Mouse (Mus musculus): ENCODE results near the gene Klf6. TPM values are rescaled to one million over a fixed set of nuclear protein-coding genes. Genes with fewer than 3 reads are reported as not detected.

Klf6 gene
- polyA plus RNA-seq (2015; fragmentation: Nextera tagmentation; extraction: Ambion mirVana): 75.0 and 80.9 TPM in 2 replicates

- Histone ChIP-seq H3K4me3 (peak within 1 kb of the TSS; percentile 69), H3K4me2 (peak within 1 kb of the TSS; percentile 77), H3K36me3 (peaks cover 15% of the 10 kb centered on the region), H3K9ac (peak within 1 kb of the TSS; percentile 93), H3K9me3 (replicated peaks) (no peaks in the 10 kb centered on the region), H3K27me3 (no peaks in the 10 kb centered on the region), H3K4me1 (replicated peaks) (peaks cover 25% of the 10 kb centered on the region), H3K27ac (peak within 1 kb of the TSS; percentile 99)
- WGBS: under 1% methylated on average over 56 of the region's 60 CpGs
- ATAC-seq (replicated peaks; ENCODE audit: insufficient number of reproducible peaks, insufficient read depth, low FRiP score, low read depth): peak; percentile 95
Measured at GRCm38 (mm10) chr13:5861157-5862002, at the start of gene Klf6. Klf6 (plus strand) TSS chr13:5861482.

DNA sequence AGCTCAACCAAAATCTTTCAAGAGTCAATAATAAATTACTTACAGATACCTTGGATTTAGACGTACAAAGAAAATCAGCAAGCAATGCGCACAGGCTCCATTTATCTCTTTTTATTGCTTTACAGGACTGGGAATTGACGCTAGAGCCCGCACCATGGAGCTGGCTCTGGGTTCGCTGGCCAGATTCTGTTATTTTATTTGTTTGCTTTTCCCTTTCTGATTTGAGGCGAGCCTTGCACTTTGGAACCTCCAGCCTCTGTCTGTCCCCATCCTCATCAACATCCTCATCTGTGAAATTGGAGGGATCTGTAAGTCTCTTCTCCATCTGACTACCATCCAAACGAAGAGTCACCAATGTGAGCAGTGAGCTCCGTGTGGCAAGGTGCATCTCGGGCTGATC is 47.8 kb upstream of the Klf6 start:
- no peaks in the 10 kb centered on the region for H3K4me1 ChIP-seq (replicated peaks)
- no peak overlapping the region for H3K4me3 ChIP-seq
- no peaks in the 10 kb centered on the region for H3K27me3 ChIP-seq
- H3K9ac ChIP-seq: no peak overlapping the region
- H3K9me3 ChIP-seq (replicated peaks): no peaks in the 10 kb centered on the region
- no peak overlapping the region for H3K4me2 ChIP-seq
- no peaks in the 10 kb centered on the region for H3K36me3 ChIP-seq
- no peak overlapping the region for H3K27ac ChIP-seq
- no peak for ATAC-seq (replicated peaks; ENCODE audit: insufficient number of reproducible peaks, insufficient read depth, low FRiP score, low read depth)
- WGBS: 93% methylated on average over 9 of the region's 9 CpGs

DNA sequence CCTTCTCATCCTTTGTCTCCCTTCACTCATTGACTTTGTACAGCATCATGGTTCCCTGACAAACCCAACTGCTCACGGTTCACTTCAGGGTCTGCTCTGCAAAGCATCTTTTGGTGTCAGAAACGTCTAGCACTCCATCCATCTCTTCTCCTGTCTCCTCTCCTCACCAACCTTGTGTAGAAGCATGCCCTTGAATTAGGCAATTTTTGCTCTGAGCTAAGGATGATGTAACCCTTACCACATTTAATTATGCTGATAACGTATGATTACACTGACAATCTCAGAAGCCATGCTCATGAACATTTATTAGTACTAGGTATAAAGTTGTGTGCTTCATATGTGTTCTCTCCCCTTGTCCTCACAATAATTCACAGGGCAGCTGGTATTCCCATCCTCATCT is 44.0 kb upstream of the Klf6 start:
- H3K4me3 ChIP-seq: no peak overlapping the region
- H3K4me2 ChIP-seq: no peak overlapping the region
- no peaks in the 10 kb centered on the region for H3K36me3 ChIP-seq

DNA sequence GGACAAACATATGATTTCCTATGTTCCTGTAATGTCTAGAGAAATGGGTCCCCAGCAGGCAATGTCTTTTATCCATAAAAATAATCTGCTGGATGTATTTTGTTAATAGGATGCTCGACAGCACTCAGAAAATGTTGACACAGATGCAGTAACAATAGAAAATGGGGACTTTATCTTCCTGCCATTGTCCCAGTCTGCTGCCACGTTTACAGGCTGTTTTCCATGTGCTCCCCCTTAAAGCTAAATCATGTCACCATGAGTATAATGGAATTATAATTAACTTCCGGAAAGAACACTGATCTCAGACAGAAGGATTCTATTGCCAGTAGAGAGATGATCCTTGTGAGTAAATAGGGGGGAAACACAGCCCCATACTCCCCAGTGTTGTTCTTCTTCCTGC is 42.1 kb upstream of the Klf6 start:
- no peak overlapping the region for H3K4me3 ChIP-seq
- no peaks in the 10 kb centered on the region for H3K27me3 ChIP-seq
- H3K4me1 ChIP-seq (replicated peaks): no peaks in the 10 kb centered on the region
- WGBS: 51% methylated on average over 3 of the region's 3 CpGs
- H3K4me2 ChIP-seq: no peak overlapping the region
- no peak overlapping the region for H3K9ac ChIP-seq
- no peak overlapping the region for H3K27ac ChIP-seq
- no peaks in the 10 kb centered on the region for H3K36me3 ChIP-seq
- no peak for ATAC-seq (replicated peaks; ENCODE audit: insufficient number of reproducible peaks, insufficient read depth, low FRiP score, low read depth)
- no peaks in the 10 kb centered on the region for H3K9me3 ChIP-seq (replicated peaks)

More for the DNA sequence above, 44.0 kb upstream of the Klf6 start:
- Histone ChIP-seq H3K4me1 (replicated peaks) (no peaks in the 10 kb centered on the region), H3K27me3 (no peaks in the 10 kb centered on the region), H3K9me3 (replicated peaks) (no peaks in the 10 kb centered on the region), H3K9ac (no peak overlapping the region), H3K27ac (no peak overlapping the region)
- no peak for ATAC-seq (replicated peaks; ENCODE audit: insufficient number of reproducible peaks, insufficient read depth, low FRiP score, low read depth)
- 67% methylated on average over 3 of the region's 3 CpGs for WGBS

- Histone ChIP-seq H3K27ac (0 out of 2 replicates have a peak overlapping the region, but pooled peaks have one; percentile 37), H3K36me3 (no peaks in the 10 kb centered on the region), H3K4me2 (peak overlapping the region; percentile 40; the same call in 1 of the 2 replicates), H3K27me3 (no peaks in the 10 kb centered on the region), H3K9me3 (replicated peaks) (no peaks in the 10 kb centered on the region), H3K9ac (no peak overlapping the region), H3K4me3 (no peak overlapping the region), H3K4me1 (replicated peaks) (peaks cover 17% of the 10 kb centered on the region)
- 56% methylated on average over 11 of the region's 11 CpGs for WGBS
- ATAC-seq (replicated peaks; ENCODE audit: insufficient number of reproducible peaks, insufficient read depth, low FRiP score, low read depth): 0 out of 2 replicates have a peak, but pooled peaks have one; percentile 49
Measured at GRCm38 (mm10) chr13:5822586-5822985, 38.7 kb upstream of the Klf6 start.

GRCm38 (mm10) chr13:5823150-5823549 is 38.1 kb upstream of the Klf6 start:
- peaks cover 17% of the 10 kb centered on the region for H3K4me1 ChIP-seq (replicated peaks)
- no peaks in the 10 kb centered on the region for H3K27me3 ChIP-seq
- WGBS: 70% methylated on average over 7 of the region's 7 CpGs
- H3K9ac ChIP-seq: no peak overlapping the region
- H3K9me3 ChIP-seq (replicated peaks): no peaks in the 10 kb centered on the region
- no peak overlapping the region for H3K4me3 ChIP-seq
- H3K4me2 ChIP-seq: no peak overlapping the region
- no peak overlapping the region for H3K27ac ChIP-seq
- H3K36me3 ChIP-seq: no peaks in the 10 kb centered on the region
- no peak for ATAC-seq (replicated peaks; ENCODE audit: insufficient number of reproducible peaks, insufficient read depth, low FRiP score, low read depth)

GRCm38 (mm10) chr13:5824189-5824815 is 37.0 kb upstream of the Klf6 start:
- H3K27me3 ChIP-seq: no peaks in the 10 kb centered on the region
- no peak overlapping the region for H3K9ac ChIP-seq
- no peak overlapping the region for H3K4me2 ChIP-seq
- no peak overlapping the region for H3K27ac ChIP-seq
- ATAC-seq (replicated peaks; ENCODE audit: insufficient number of reproducible peaks, insufficient read depth, low FRiP score, low read depth): no peak
- no peaks in the 10 kb centered on the region for H3K9me3 ChIP-seq (replicated peaks)
- H3K4me3 ChIP-seq: no peak overlapping the region
- no peaks in the 10 kb centered on the region for H3K36me3 ChIP-seq
- WGBS: 51% methylated on average over 8 of the region's 8 CpGs
- H3K4me1 ChIP-seq (replicated peaks): peaks cover 17% of the 10 kb centered on the region

DNA sequence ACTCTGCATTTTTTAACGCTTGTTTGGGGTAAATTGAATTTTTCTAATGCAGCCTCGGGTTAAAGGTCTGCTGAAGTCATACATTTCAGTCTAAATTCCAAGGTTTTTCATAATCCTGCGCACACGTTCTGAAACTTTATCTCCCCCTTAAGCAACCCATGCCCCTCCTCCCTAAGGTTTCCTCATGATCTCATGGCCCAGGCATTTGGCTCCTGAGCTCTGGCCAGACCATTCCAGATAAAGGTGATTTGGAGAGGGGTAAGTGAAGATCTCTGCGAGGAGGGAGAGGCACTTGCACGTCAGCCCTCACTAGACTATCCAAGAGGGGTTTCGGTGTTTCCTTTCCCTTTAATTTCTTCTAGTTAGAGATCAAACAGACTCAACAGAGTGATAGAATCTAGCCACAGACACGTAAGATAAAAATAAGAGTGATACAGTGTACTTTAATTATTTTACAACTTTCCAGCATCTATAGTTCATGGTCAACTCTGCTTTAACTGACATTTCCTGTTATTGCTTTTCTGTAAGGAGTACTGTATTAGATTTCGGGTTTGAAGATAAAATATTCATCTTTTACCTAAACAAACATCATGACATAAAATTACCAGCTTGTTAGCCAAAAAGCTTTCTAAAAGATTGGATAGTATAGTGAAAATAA is 35.0 kb upstream of the Klf6 start:
- peak overlapping the region; percentile 46 for H3K4me2 ChIP-seq
- peaks cover 21% of the 10 kb centered on the region for H3K4me1 ChIP-seq (replicated peaks)
- no peaks in the 10 kb centered on the region for H3K36me3 ChIP-seq
- peak; percentile 55 for ATAC-seq (replicated peaks; ENCODE audit: insufficient number of reproducible peaks, insufficient read depth, low FRiP score, low read depth)
- H3K9ac ChIP-seq: no peak overlapping the region
- WGBS: 17% methylated on average over 9 of the region's 9 CpGs
- no peaks in the 10 kb centered on the region for H3K27me3 ChIP-seq
- H3K4me3 ChIP-seq: peak overlapping the region; percentile 22
- peak overlapping the region; percentile 8; the same call in 1 of the 2 replicates for H3K27ac ChIP-seq
- H3K9me3 ChIP-seq (replicated peaks): no peaks in the 10 kb centered on the region

DNA sequence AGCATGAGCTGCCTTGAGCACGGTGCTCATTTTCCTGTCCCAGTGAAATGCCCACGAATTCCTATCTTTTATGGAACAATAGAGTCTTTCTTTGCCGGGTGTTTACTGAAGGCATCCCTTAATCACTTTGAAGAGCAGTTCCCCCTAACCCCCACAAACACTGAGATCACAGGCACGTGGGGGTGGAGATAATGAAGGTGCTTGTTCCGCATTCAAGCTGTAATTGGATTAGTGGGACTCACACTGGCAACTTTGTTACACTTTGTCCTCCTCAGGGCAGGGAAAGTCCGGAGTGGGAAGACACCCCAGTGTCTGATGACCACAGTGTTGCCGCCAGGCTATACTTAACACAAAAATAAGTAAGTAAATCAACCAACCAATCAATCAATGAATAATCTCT is 29.3 kb upstream of the Klf6 start:
- no peak overlapping the region for H3K27ac ChIP-seq
- no peaks in the 10 kb centered on the region for H3K27me3 ChIP-seq
- H3K9me3 ChIP-seq (replicated peaks): no peaks in the 10 kb centered on the region
- H3K4me1 ChIP-seq (replicated peaks): peaks cover 4% of the 10 kb centered on the region; the same call in 1 of the 2 replicates
- no peak overlapping the region for H3K4me2 ChIP-seq
- no peak for ATAC-seq (replicated peaks; ENCODE audit: insufficient number of reproducible peaks, insufficient read depth, low FRiP score, low read depth)
- no peaks in the 10 kb centered on the region for H3K36me3 ChIP-seq
- no peak overlapping the region for H3K4me3 ChIP-seq
- 32% methylated on average over 7 of the region's 7 CpGs for WGBS
- H3K9ac ChIP-seq: no peak overlapping the region

DNA sequence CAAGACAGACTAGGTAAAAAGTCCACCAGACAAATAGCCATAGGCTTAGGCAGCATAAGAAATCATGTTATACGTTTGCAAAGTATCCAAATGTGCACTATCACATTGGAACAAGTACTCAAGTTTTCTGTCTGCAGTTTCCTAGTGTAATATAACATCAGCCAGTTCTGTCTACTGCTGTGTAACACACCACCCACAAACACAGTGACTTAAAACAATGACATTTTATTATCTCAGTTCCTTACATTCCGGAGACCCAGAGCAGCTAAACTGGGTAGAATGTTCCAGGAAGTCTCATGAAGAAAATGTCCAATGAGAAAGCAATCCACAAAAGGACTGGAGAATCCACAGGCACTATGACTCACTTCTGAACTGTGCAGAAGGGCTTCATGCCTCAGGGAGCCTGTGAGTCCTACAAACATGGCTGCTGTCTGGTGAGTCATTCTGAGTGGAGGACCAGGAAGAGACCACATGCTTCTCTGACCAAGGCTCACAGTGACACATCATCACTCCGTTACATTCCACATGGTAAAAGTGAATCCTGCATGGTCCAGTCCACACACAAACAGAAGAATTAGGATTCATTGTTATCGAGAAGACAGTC is 24.0 kb upstream of the Klf6 start:
- 63% methylated on average over 4 of the region's 4 CpGs for WGBS
- 0 out of 2 replicates have a peak overlapping the region, but pooled peaks have one; percentile 16 for H3K27ac ChIP-seq
- ATAC-seq (replicated peaks; ENCODE audit: insufficient number of reproducible peaks, insufficient read depth, low FRiP score, low read depth): peak; percentile 39; the same call in 1 of the 2 replicates

DNA sequence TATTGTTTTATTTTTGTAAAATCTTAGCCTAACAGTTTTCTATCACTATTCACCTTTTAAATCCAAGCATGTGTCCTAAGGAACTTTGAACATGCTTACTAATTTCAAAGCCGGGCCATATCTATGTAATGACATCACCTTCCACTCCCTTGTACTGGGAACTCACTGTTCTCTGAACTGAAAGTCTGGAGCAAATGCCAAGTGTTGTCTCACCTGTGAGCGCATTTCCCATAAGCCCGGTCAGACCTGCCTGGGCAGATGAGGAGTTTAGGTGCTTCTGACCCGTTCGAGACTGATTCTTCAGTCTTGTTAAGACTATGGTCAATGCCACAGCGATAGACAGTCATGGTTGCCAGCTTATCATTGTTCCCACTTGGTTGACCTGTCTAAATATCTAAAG is 19.9 kb upstream of the Klf6 start:
- Histone ChIP-seq H3K4me1 (replicated peaks) (peaks cover 22% of the 10 kb centered on the region), H3K27ac (no peak overlapping the region; the same call in 1 of the 2 replicates), H3K4me2 (no peak overlapping the region), H3K9ac (no peak overlapping the region), H3K27me3 (no peaks in the 10 kb centered on the region), H3K4me3 (no peak overlapping the region), H3K36me3 (no peaks in the 10 kb centered on the region), H3K9me3 (replicated peaks) (no peaks in the 10 kb centered on the region)
- ATAC-seq (replicated peaks; ENCODE audit: insufficient number of reproducible peaks, insufficient read depth, low FRiP score, low read depth): no peak
- WGBS: 65% methylated on average over 6 of the region's 6 CpGs

More for the DNA sequence above, 24.0 kb upstream of the Klf6 start:
- H3K36me3 ChIP-seq: no peaks in the 10 kb centered on the region
- H3K4me3 ChIP-seq: no peak overlapping the region
- no peaks in the 10 kb centered on the region for H3K27me3 ChIP-seq
- H3K4me2 ChIP-seq: no peak overlapping the region
- no peak overlapping the region for H3K9ac ChIP-seq
- H3K9me3 ChIP-seq (replicated peaks): no peaks in the 10 kb centered on the region
- H3K4me1 ChIP-seq (replicated peaks): peaks cover 5% of the 10 kb centered on the region; the same call in 1 of the 2 replicates
